Mouse (Mus musculus) yolk sac, embryonic 10.5 days (tissue): ENCODE measurements at regions not wholly inside any gene's neighbourhood (a gene's known extent, or its start where the extent isn't known, plus 50 kb on each side); places are given as distances from the start of the nearest gene placed in this dataset.

Experiments used
- DNase-seq: peaks from one replicate; pipeline ENCODE4 v3.0.0-alpha.2; 2017; ENCODE audit warnings: low spot score

DNA sequence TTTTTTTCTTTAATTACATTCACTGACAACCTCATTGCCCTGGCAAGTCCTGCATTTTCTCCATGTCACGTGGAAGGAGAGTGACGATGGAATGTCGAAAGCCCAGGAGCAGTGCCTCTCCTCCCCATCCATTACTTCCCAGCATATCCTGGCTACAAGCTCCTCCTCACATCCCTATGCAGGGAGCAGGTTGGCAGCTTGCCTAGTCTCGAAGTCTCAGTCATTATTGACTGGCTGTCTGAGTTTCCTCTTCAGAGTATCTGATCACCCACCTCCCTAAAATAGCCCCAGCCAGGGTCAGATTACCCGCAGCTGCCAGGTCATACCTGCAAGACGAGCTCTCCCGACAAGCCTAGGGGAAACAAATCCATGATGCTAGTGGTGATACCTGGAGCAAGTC is 83.7 kb upstream of the Galnt15 start:
- DNase-seq, result no peak

GRCm38 (mm10) chr14:31946032-31946431 is 82.8 kb upstream of the Galnt15 start:
- no peak for DNase-seq

- DNase-seq, result no peak
Measured at GRCm38 (mm10) chr14:31947246-31947645, 81.5 kb upstream of the Galnt15 start.

DNA sequence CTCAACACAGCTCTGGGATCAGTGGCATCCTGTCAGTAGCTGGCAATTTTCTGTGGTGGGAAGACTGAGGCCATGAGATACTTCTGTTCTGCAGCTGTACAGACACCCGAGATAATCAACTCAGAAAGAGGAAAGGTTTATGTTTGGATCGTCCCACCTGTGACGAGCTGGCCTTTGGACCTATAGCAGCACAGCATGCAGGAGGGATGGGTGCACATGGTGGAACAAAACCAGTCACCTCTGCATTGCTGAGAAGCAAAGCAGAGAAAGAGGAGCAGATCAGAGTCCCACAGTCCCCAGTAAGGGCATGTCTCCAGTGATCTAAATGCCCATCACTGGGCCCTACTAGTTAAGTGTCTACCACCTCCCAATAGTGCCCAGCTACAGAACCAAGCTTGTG is 76.9 kb upstream of the Galnt15 start:
- DNase-seq, result no peak

DNA sequence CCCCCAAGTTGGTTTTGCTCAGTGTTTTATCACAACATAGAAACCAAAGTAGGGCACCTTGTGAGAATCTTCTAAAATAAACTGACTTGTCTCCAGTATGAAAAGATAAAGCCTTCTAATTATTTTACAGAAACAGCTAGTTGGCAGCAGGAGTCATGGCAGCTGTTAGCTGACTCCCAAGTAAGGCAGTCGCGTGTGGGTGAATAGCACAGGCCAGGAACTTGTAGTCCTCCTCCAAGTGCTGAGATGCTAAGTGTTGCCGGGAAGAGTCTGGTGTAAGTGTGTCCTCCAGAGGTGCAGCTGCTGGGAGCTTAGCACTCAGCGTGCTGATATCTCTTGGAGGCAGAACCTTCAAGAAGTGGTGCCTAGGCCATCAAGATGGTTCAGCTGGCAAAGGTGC is 75.0 kb upstream of the Galnt15 start:
- no peak for DNase-seq

DNA sequence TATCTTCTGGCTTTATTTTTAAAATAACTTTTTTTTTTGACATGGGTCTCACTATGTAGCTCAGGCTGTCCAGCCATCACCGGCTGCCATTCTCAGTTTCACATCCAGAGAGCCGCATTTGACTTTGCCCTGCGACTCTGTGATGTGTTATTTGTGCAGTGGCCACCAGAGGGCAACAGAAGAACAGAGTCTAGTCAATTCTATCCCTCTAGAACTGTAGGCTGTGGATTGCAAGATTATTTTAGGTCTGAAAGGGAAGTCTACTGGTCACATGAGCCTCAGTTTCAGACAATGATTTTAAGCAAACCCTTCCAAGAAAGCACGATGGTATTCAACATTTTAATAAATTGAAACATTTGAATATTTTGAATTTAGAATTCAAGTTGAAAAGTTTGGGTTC is 73.8 kb upstream of the Galnt15 start:
- peak; percentile 71 for DNase-seq

GRCm38 (mm10) chr14:31957211-31957638 is 71.6 kb upstream of the Galnt15 start:
- no peak for DNase-seq

GRCm38 (mm10) chr14:31960201-31960854 is 68.5 kb upstream of the Galnt15 start:
- peak; percentile 51 for DNase-seq

- no peak for DNase-seq
Measured at GRCm38 (mm10) chr14:31961442-31961841, 67.3 kb upstream of the Galnt15 start.

DNA sequence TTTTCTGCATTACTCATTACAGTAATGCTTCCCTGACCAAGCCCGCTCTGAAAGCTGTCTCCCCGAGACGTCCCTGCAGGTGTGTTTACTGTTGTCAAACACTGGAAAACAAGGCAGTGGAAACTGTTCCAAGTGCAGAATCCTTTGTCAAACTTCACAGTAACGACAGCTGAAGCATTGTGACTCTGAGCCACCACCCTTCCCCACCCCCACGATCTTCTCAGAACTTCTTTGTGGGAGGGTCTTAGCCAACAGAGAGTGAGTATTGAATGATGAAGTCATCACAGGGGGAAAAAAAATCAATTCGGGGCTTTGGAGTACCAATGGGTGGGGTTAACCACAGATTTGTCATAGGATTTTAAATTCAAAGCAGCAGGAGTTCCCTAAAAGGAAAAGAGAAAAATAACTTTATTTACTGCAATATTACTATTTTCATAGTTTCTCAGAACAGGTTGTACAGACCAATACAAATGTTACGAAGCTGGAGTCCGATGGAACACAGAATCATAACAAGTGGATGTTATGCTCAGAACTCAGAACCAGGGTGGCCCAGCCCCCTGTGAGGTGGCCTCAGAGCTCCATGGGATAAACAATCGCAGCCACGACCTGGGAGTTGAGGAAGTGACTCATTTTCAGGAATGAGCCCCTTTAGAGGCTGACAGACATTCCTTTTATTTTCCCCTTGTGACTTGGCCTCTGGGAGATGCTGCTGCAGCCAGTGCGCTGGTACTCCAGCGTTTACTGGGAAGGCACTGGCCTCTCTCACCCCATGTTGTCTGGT is 65.5 kb upstream of the Galnt15 start:
- no peak for DNase-seq

DNA sequence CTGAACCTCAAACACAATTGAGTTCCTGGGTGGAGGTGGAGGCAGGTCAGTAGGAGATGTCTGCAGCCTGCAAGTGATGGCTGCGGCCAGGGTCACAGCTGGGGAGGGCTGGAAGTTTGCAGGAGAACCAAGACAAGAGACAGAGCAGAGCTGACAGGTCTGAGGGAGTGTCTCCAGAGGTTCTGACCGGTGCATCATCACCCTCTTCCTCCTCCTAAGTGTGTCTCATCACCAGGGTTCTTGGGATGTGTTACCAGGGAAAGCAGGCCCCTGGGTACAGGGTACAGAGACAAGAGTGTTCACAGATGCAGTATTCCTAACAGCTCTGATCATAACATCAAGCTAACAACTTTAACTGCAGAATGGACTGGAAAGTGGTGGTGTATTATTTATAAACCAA is 64.7 kb upstream of the Galnt15 start:
- no peak for DNase-seq

GRCm38 (mm10) chr14:31964831-31965230 is 64.0 kb upstream of the Galnt15 start:
- no peak for DNase-seq

DNA sequence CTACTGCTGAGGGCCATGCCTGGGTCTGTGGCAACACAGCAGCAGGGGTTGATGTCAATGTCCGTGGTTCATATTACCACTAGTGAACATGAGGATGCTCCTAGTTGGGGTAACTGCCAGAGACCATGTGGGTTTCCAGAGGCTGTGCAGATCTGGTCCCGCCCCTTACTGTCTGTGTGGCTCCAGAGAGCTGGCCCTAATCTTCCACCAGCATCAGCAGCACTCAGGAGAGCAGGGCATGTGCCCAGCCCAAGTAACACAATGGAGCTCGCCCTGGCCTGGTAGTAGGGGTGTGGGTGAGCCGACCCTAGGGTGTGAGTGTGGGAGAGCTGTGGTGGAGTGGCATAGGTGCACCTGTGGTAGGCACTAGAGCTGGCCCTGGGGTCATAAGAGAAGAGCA is 59.3 kb upstream of the Galnt15 start:
- no peak for DNase-seq

DNA sequence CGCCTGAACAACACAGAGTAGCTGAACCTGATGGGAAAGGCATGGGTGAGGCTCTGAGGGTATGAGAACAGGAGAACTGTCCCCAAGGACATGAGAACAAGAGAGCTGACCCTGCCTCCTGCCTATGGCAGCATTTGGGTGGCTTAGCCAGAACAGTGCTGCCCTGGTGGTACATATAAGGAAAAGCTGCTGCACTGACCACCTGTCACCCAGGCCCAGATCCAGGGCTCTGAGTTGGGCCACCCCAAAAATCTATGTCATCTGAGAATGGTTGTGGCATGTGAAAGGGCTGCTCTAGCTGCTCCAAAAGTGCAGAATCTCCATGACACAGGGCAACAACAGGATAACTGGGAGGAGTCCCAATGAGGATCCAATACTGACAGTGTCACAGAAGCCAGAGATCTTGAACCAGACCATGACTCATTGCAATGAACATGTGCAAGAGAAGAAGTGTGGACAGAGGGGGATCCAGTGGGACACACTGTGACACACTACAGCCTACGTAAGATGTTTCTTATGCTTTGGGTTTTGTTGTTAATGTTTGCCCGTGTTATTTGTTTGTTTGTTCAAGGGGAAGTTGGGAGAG is 58.5 kb upstream of the Galnt15 start:
- DNase-seq, result no peak

GRCm38 (mm10) chr14:31970851-31971250 is 57.9 kb upstream of the Galnt15 start:
- no peak for DNase-seq

DNA sequence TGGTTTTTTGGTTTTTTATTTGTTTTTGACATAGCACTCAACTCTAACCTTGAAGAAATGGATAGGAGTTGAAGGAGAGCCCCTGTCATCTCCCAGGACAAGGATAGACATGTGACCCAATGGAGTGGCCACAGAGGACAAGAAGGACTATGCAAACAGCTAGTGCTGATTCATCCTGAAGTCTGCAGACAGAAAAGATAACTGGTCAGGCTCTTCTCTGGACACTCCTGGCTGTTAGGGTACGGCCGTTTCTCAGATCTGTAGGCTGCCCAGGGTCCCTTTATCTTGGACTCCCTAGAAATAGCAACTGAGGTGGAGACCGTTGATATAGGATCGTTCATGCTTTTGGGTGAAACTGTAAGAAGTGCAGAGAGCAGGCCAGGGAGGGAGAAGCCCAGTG is 55.1 kb upstream of the Galnt15 start:
- DNase-seq, result peak; percentile 66

- DNase-seq, result no peak
Measured at GRCm38 (mm10) chr14:31978196-31978595, 50.6 kb upstream of the Galnt15 start.

DNA sequence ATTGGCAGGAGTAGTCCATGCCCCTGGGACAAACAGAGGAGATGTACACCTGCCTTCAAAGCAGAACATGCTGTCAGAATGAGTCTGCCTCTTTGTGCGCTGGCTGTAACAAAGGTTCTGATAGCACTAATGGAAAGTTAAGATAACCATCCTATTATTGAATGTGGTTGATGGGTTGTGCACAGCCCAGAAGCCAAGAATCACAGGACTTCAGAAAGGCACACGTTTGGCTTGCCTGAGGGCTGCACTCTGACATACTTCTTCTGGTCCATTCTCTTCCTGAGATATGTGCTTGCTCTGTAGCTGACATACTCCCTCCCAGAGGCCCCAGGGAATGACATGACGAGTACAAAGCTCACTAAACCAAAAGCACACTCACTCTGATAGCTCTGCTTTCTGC is 50.1 kb upstream of the Galnt15 start:
- no peak for DNase-seq
